Mouse (Mus musculus) thymus, adult 2 months (tissue): ENCODE measurements around the gene Rtp4.

Source experiments
- CTCF ChIP-seq: fragments of 200-500 bp; IDR thresholded peaks from 2 replicates; pipeline ENCODE4 v1.5.1; 2012; ENCODE audit warnings: mild to moderate bottlenecking, control low read depth, low read length, moderate library complexity, borderline replicate concordance; ENCODE audit not compliant: control insufficient read depth, poor library complexity, insufficient read depth; ENCODE audit errors: extremely low read depth
- POLR2A ChIP-seq: fragments of 200-500 bp; IDR thresholded peaks from 2 replicates; pipeline ENCODE4 v1.6.1; 2012; ENCODE audit warnings: mild to moderate bottlenecking, low read length, control low read depth, moderate library complexity; ENCODE audit not compliant: control insufficient read depth, poor library complexity, insufficient read depth; ENCODE audit errors: extremely low read depth

- TF ChIP-seq POLR2A (no peak), CTCF (no peak)
Observed at GRCm38 (mm10) chr16:23502478-23502877, 17.6 kb upstream of the Rtp4 start.
